Mouse (Mus musculus): ENCODE data around the gene Asb16. TPM values are rescaled to one million over a fixed set of nuclear protein-coding genes. Genes with fewer than 3 reads are reported as not detected.

The Asb16 gene
- polyA plus RNA-seq, 2 experiments, result 0.05 to 0.44 TPM

- Histone ChIP-seq H3K27ac (peak overlapping the region; percentile 86), H3K4me1 (replicated peaks; ENCODE audit: control insufficient read depth in 2 of 2, insufficient read depth in 2 of 2, low read length in 1 of 2) (peaks cover 8 to 20% of the 10 kb centered on the region in 2 experiments), H3K9me3 (ENCODE audit: control insufficient read depth, low read length) (no peaks in the 10 kb centered on the region), H3K9ac (replicated peaks) (peak overlapping the region; percentile 100), H3K27me3 (ENCODE audit: control insufficient read depth, insufficient read depth, low read length) (no peaks in the 10 kb centered on the region; the same call in 1 of the 2 replicates), H3K4me2 (ENCODE audit: low read depth) (peak overlapping the region; percentile 98), H3K36me3 (replicated peaks; ENCODE audit: control insufficient read depth, insufficient read depth, low read depth) (peaks cover 17% of the 10 kb centered on the region), H3K4me3 (ENCODE audit: insufficient read depth in 1 of 2, low read depth in 2 of 2, low read length in 2 of 2) (peak overlapping the region; percentile 95 to 99)
- DNase-seq (ENCODE audit: low read depth in 3 of 3, low spot score in 3 of 3) (no peak), ATAC-seq (ENCODE audit: insufficient read depth) (peak; percentile 34; the same call in 1 of the 2 replicates)
- TF ChIP-seq CTCF (IDR thresholded peaks at IDR 0.05; ENCODE audit: low read depth) (no peak), EP300 (IDR thresholded peaks at IDR 0.05; ENCODE audit: low read depth) (no peak)
- under 1% methylated on average over 84 of the region's 84 CpGs for WGBS (ENCODE audit: insufficient replicate concordance)
Observed at GRCm38 (mm10) chr11:102318576-102319409, 50.2 kb downstream of the Asb16 start.

- Histone ChIP-seq H3K27me3 (ENCODE audit: control insufficient read depth, insufficient read depth, low read length) (no peaks in the 10 kb centered on the region; the same call in 1 of the 2 replicates), H3K9ac (replicated peaks) (peak within 1 kb of the TSS; percentile 100), H3K9me3 (ENCODE audit: control insufficient read depth, low read length) (no peaks in the 10 kb centered on the region), H3K27ac (peak within 1 kb of the TSS; percentile 86), H3K4me1 (replicated peaks; ENCODE audit: control insufficient read depth in 2 of 2, insufficient read depth in 2 of 2, low read length in 1 of 2) (peaks cover 8 to 20% of the 10 kb centered on the region in 2 experiments), H3K4me2 (ENCODE audit: low read depth) (peak within 1 kb of the TSS; percentile 98), H3K36me3 (replicated peaks; ENCODE audit: control insufficient read depth, insufficient read depth, low read depth) (peaks cover 11% of the 10 kb centered on the region), H3K4me3 (ENCODE audit: insufficient read depth in 1 of 2, low read depth in 2 of 2, low read length in 2 of 2) (peak within 1 kb of the TSS; percentile 95 to 99)
- peak; percentile 73 to 75 (median 74) for DNase-seq (ENCODE audit: low read depth in 3 of 3, low spot score in 3 of 3)
- TF ChIP-seq CTCF (IDR thresholded peaks at IDR 0.05; ENCODE audit: low read depth), result peak; percentile 14; the same call in 1 of the 2 replicates
- TF ChIP-seq EP300 (IDR thresholded peaks at IDR 0.05; ENCODE audit: low read depth), result no peak
- ATAC-seq (ENCODE audit: insufficient read depth), result peak; percentile 9
- under 1% methylated on average over 25 of the region's 25 CpGs for WGBS (ENCODE audit: insufficient replicate concordance)
Observed at GRCm38 (mm10) chr11:102319410-102319792, 50.9 kb downstream of the Asb16 start, which contains the start of gene Ubtf. Ubtf (minus strand) TSS chr11:102319742.

- Histone ChIP-seq H3K4me1 (replicated peaks; ENCODE audit: control insufficient read depth in 2 of 2, insufficient read depth in 2 of 2, low read length in 1 of 2) (peaks cover 8 to 20% of the 10 kb centered on the region in 2 experiments), H3K36me3 (replicated peaks; ENCODE audit: control insufficient read depth, insufficient read depth, low read depth) (peaks cover 4% of the 10 kb centered on the region), H3K27me3 (ENCODE audit: control insufficient read depth, insufficient read depth, low read length) (no peaks in the 10 kb centered on the region; the same call in 1 of the 2 replicates), H3K9ac (replicated peaks) (peak overlapping the region; percentile 100), H3K27ac (peak overlapping the region; percentile 86), H3K4me2 (ENCODE audit: low read depth) (peak overlapping the region; percentile 98), H3K4me3 (ENCODE audit: insufficient read depth in 1 of 2, low read depth in 2 of 2, low read length in 2 of 2) (peak overlapping the region; percentile 95 to 99), H3K9me3 (ENCODE audit: control insufficient read depth, low read length) (no peaks in the 10 kb centered on the region)
- peak; percentile 74 to 82 (median 81) for DNase-seq (ENCODE audit: low read depth in 3 of 3, low spot score in 3 of 3)
- under 1% methylated on average over 38 of the region's 38 CpGs for WGBS (ENCODE audit: insufficient replicate concordance)
- TF ChIP-seq CTCF (IDR thresholded peaks at IDR 0.05; ENCODE audit: low read depth), result no peak
- TF ChIP-seq EP300 (IDR thresholded peaks at IDR 0.05; ENCODE audit: low read depth), result no peak
- ATAC-seq (ENCODE audit: insufficient read depth), result no peak
Observed at GRCm38 (mm10) chr11:102319941-102320685, 51.6 kb downstream of the Asb16 start.

GRCm38 (mm10) chr11:102320686-102321005, 52.1 kb downstream of the Asb16 start:
- Histone ChIP-seq H3K4me1 (replicated peaks; ENCODE audit: control insufficient read depth in 2 of 2, insufficient read depth in 2 of 2, low read length in 1 of 2) (peaks cover 4 to 15% of the 10 kb centered on the region in 2 experiments), H3K27me3 (ENCODE audit: control insufficient read depth, insufficient read depth, low read length) (no peaks in the 10 kb centered on the region; the same call in 1 of the 2 replicates), H3K4me2 (ENCODE audit: low read depth) (peak overlapping the region; percentile 98), H3K4me3 (ENCODE audit: insufficient read depth in 1 of 2, low read depth in 2 of 2, low read length in 2 of 2) (peak overlapping the region; percentile 95 to 99), H3K9ac (replicated peaks) (peak overlapping the region; percentile 100), H3K27ac (no peak overlapping the region), H3K9me3 (ENCODE audit: control insufficient read depth, low read length) (no peaks in the 10 kb centered on the region), H3K36me3 (replicated peaks; ENCODE audit: control insufficient read depth, insufficient read depth, low read depth) (no peaks in the 10 kb centered on the region; the same call in 1 of the 2 replicates)
- no peak for DNase-seq (ENCODE audit: low read depth in 3 of 3, low spot score in 3 of 3)
- no peak for ATAC-seq (ENCODE audit: insufficient read depth)
- TF ChIP-seq CTCF (IDR thresholded peaks at IDR 0.05; ENCODE audit: low read depth), result no peak
- TF ChIP-seq EP300 (IDR thresholded peaks at IDR 0.05; ENCODE audit: low read depth), result no peak
- 36% methylated on average over 10 of the region's 10 CpGs for WGBS (ENCODE audit: insufficient replicate concordance)

All from liver, embryonic 14.5 days (tissue).